Mouse (Mus musculus) C3H10T1/2 (cell line): Measurements from ENCODE around the gene Lamtor3. TPM values are rescaled to one million over a fixed set of nuclear protein-coding genes. Genes with fewer than 3 reads are reported as not detected.

Experiments
- polyA plus RNA-seq, 2 experiments: library from polyadenylated mRNA; unstranded; fragments of >200 nt; fragmentation: generic; extraction: Trizol; gene quantifications; one replicate each; pipeline ENCODE4 v1.2.1; 2012; ENCODE audit warnings: missing spikeins in 2 of 2

Gene Lamtor3
- 10 to 100 TPM in 1 of 2 experiments, 1 to 10 TPM in 1; 6.6 to 34.7 TPM for polyA plus RNA-seq

DNA sequence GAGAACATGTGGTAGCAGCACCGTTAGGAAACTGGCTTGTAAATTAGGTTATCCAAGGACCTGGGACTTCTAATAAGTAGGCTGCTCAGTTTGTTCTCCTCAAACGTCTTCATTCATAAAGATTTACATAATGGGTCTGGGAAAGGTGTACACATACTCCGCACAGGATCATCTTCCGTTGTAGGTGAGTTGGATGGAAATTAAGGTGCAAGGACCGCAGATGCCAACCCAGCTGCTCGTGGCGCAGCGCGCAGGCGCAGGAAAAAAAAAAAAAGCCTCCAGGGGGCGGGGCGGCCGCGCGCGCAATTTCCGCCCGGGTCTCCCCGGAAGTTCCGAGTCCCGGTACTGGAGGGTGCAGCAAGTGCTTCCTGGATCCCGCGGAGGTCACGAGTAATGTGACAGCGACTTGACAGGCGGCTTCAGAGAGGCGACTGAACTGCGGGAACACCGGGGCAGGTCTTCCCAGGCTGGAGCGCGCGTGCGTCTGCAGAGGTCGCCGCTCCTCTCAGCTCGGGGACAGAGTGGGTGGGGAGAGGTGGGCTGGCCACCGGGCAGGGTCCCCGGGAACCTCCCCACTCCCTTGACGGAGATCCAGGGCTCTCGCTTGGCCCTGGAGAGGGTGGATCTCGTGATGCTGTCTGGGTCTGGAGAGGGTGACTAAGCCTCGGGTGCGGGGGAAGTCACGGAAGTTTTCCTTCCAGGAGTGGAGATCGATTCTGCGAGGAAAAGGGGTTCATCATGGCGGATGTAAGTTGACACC, at the start of gene Lamtor3:
Gene Lamtor3, plus strand, starts transcription at position 335 of the 760 bp plus-strand sequence.

Other genes starting within 250 kb of the Lamtor3 start
- not detected for gene Gm21962, start 247.0 kb upstream of the Lamtor3 start, polyA plus RNA-seq
- gene H2afz, start 54.0 kb upstream of the Lamtor3 start, polyA plus RNA-seq: 1,000 to 10,000 TPM in 1 of 2 experiments, 100 to 1,000 TPM in 1; 487 to 1,203 TPM
- 1 to 10 TPM; 1.3 to 2.2 TPM for gene Dnajb14, start 50.8 kb upstream of the Lamtor3 start, polyA plus RNA-seq
- 1 to 10 TPM; 1.5 to 4.4 TPM for gene Dapp1, start 63.0 kb downstream of the Lamtor3 start, polyA plus RNA-seq
- under 1 TPM in 1 of 2 experiments, not detected in 1; 0.01 TPM for gene 1110002E22Rik, start 146.5 kb downstream of the Lamtor3 start, polyA plus RNA-seq
- gene Gm5105, start 148.9 kb downstream of the Lamtor3 start, polyA plus RNA-seq: under 1 TPM in 1 of 2 experiments, not detected in 1; 0.12 TPM
- 1 to 10 TPM; 2.1 to 2.6 TPM for gene Trmt10a, start 224.9 kb downstream of the Lamtor3 start, polyA plus RNA-seq
- gene Mttp, start 226.5 kb downstream of the Lamtor3 start, polyA plus RNA-seq: 1 to 10 TPM in 1 of 2 experiments, under 1 TPM in 1; 0.73 to 2.6 TPM